Mouse (Mus musculus) urinary bladder, postnatal 36 days (tissue): ENCODE results near the gene Sag.

Source experiments
- DNase-seq, 2 experiments: peaks; one replicate each; pipeline ENCODE4 v3.0.0; 2022; ENCODE audit warnings: low spot score in 2 of 2, mixed read lengths in 1 of 2

The Sag gene

DNA sequence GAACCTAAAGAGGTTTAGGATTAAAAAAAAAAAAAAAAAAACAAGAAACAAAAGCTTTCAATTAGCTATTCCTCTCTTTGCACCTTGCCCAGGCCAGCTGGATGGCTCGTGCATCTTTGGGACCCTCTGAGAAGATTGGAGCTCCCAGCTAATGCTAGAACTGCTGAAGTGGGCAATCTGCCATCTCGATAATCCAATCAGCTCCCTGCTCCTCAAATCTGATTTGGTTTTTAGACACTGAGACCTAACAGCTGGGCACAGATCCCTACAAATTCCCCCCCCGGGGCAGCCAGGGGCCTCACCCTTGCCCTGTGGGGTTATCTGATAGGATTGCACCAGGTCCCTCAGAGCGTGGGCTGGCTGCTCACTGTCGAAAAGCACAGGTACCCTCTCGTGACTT lies at the start of gene Sag:
Gene Sag (plus strand): TSS at position 105 of the 400 bp plus-strand sequence.
- no peak for DNase-seq

DNA sequence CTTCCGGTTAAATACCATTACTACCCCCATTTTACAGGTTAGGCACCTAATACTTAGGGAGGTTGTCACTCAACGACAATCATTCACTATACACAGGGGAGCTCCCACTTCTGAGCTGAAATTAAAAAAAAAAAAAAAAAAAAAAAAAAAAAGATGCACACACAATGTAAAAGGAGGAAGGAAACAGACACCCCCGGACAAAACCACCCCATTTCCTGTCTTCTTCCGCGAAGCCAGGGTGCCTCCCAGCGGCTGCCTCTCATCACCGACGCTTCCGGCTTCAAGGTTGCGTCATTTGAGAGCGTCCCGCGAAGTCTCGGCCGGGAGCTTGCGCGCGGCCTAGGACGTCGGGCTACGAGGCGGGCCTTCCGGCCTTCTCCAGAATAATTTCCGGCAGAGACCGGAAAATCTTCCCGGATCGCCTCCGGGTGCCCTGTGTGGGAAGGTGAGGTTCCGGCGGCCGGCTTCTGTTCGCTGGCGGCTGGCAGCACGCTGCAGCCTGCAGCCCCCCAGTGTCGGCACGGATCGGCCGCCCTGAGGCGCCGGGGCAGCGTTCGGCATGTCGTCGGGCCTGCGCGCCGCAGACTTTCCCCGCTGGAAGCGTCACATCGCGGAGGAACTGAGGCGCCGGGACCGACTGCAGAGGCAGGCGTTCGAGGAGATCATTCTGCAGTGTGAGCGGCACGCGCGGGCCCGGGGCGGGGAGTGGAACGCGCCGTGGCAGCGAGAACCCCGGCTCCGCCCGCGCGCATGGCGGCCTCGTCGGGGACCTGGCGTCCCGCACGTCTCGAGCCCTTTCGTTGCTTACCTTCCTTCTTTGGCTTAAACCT lies 47.6 kb upstream of the Sag start, which contains the start of gene Atg16l1:
Gene Atg16l1 (plus strand): TSS at position 230 of the 830 bp plus-strand sequence.
- DNase-seq = peak; percentile 89 to 95

- no peak for DNase-seq
Measured at GRCm38 (mm10) chr1:87763821-87764220, 39.7 kb upstream of the Sag start.

- DNase-seq = no peak
Measured at GRCm38 (mm10) chr1:87765741-87766140, 37.7 kb upstream of the Sag start.

GRCm38 (mm10) chr1:87766233-87766632 lies 37.2 kb upstream of the Sag start:
- DNase-seq = no peak

DNA sequence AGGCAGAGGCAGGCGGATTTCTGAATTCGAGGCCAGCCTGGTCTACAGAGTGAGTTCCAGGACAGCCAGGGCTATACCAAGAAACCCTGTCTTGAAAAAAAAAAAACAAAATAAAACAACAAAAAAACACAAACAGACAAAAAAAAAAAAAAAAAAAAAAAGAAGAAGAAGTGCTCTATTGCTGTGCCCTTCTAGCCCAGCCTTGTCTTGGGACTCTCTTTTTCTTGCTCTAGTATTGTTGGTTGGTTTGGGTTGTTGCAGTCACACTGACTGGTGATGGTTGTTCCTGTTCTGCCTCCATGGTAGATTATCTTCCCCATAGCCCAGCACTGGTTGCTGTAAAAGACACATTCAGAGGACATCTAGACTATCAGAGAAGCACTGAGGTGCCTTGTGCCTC lies 34.2 kb upstream of the Sag start:
- DNase-seq = no peak

DNA sequence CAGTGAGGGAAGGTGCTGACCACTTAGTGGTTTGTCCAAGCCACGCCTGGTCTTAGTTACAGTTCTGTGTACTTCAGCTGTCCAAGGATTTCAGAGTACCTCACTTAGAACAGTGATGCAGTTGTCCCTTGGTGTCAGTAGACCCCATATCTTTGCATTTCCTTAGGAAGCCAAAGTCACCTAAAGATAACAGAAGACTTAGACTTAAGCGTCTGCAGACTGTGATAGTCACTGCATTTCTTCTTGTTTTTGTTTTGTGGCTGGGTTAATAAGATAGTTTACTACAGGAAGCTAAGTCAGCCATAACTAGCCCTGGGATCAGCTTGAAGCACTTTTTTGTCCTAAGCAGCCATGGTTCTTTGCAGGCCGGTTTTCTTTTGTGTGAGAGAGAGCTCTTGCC lies 33.0 kb upstream of the Sag start:
- DNase-seq = no peak

DNA sequence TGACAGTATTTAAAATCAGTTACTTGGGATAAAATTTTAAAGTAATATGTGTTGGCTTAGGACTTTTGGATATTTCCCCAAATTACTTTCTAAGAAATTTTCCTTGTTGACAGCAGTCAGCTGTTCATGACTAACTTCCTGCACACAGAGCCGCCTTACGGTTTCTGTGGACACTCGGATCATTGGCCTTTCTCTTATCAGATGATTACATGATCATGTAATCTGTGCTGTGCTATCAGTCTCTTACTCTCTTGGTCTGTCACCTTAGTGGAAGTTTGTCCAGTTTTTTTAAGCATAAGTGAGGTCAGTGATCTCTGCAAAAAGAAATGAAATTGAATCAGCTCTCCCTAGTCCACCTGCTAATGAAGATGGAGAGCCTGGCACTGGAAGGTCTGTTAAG lies 31.8 kb upstream of the Sag start:
- DNase-seq = no peak

DNA sequence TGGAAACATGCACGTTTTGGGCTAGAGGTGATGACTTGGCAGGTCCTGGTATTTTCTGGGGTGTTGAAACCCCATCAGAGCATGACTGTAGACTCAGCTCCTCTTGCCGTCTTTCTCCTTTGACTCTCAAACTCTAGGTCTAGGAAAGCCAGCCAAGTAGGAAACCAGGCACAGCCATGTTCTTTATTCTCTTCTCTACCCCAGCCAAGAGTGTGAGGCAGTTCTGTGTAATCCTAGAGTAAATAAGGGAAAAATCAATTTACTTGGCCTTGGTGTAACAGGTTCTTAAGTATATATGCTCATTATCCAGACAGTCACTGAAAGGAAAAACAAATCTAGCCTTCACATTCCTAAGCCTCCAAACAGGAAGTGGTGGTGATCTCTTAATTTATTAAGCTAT lies 30.1 kb upstream of the Sag start:
- DNase-seq = no peak

DNA sequence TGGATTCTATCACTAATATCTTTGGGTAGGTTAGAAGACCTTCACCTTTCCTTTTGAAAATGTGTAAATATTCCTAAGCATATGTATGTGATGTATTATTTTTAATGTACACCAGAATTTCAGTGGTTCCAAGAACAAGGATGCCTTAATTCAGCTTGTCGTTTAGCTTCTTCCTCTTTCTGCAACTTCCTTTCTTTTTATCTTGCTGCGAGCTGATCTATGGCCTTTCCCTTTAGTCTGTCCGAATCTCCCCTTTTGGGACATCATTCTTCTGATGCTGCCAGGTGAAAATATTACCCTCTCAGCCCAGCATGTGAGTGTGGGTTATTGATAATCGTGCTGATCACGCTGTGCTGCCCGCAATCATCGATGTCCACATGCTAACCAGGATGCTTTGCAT lies 28.6 kb upstream of the Sag start:
- no peak for DNase-seq

DNA sequence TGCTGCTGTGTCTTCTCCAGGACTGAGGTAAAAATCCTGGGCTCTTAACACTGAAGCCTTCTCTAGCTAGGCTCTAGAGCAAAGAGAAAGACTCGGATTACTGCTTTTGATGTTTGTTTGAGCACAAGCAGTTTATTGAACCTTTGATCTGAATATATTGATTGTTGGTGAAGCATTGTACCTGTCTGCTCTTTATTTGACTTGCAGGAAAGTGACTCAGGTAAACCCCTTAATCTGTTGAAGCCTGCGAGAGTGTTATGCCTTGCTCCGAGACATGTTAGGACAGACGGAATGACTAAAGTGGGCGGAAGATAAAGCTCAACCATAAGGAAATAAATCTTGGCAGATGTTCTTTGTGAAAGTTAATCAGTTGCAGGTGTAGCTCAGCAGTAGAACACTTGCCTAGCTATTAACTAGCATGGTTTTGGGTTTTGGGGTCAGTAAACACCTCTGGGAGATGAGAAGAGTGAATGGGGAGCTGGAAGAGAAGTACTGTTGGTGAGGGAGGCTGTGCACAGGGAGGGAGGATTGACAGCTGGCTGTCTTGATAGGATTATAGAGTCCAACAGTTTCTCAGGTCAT lies 24.2 kb upstream of the Sag start:
- DNase-seq = no peak

DNA sequence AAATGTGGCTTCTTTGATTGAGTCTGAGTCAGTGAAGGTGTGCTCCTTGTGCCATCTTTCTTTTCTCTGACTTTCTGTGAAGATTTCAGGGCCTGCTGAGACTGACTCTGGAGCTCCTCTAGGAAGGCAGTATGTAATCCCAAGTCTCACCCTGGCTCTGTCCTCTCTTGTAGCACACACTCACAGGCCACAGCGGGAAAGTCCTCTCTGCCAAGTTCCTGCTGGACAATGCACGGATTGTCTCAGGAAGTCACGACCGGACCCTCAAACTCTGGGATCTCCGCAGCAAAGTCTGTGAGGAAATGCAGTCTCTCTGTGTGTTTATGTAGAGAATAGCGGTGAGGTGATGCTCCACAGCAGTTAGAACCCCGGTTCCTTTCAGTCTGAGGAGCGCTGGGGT lies 17.8 kb upstream of the Sag start:
- DNase-seq = no peak

- DNase-seq = no peak
Measured at GRCm38 (mm10) chr1:87786251-87786650, 17.2 kb upstream of the Sag start.

DNA sequence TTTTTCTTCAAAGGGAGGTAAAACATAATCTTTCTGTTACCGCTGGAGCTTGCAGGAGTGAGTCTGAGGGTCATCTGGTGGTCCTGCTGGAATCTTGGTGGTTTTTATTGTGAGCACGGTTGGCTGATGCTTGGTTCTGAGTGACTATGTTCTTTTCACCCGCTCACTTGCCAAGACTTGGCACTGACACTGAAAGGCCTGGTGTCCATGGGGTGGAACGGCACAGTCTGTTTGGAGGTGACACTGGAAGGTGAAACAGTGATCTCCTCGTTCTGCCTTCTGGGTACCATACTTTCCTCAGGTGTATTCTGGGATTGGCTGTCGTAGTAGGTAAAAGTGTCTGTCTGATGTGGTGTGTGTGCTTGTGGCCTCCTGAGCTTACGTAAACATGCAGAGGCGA lies 13.8 kb upstream of the Sag start:
- DNase-seq = no peak

DNA sequence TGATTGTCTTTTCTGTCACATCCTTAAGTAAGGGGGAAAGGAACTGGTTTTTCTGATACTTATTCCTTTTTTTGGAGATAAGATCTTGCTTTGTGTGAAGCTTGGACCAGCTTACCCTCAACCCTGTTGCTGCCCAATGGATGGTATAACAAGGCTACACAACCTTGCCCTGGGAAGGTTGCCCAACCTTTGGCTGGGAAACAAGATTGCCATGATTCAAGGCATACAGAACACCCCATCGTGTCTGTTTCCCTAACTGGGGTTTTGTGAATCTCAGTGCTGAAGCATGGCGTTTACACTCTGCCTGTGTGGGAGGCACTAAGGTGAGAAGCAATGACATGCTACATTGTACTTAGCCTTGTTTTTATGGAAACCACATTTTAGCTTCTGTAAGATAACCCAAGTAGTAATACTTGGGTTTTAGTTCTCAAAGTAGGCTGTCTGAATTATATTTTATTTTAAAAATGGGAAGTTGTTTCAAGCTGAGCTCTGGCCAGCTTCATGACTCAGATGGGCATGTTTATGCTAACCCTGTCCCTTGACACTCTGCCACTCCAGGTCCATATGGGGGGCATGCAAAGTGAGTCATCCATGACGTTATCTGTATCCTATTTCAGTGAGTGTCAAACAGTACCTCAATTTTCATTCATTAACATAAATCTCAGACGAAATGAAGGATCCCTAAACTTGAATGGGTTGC lies 10.9 kb upstream of the Sag start:
- DNase-seq = peak in 1 of 2 experiments; percentile 32

DNA sequence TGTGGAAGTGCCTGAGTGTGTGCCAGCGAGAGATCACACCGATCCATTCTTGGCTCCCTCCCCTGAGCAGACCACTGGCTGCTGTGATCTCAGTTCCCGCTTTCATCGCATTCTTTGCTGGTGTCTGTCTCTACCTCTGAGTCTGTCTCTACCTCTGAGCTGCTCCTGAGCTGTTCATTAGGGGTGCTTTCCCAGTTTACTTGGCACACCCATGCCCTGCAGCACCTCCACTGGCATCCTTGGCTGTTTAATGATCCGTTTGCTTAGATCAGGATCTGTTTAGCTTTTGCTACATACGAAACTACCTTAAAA lies 10.4 kb upstream of the Sag start:
- no peak for DNase-seq

DNA sequence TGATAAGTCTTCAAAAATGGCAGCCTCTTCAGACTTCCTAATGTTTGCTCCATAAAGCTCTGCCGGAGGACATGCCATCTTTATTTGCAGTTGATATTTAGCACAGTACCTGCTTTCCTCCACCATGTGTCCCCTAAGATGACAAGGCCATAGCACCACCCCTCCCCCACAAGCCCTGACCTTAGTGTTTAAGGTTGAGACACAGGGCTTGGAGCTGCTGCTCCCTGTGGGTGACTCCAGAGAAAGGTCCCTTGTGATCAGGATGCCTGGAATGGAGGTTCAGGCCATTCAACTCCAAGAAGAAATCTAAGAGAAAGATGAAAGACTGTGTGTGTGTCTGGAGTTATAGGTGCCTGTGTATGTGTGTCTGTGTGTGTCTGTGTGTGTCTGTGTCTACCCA lies 5.8 kb upstream of the Sag start:
- no peak for DNase-seq

DNA sequence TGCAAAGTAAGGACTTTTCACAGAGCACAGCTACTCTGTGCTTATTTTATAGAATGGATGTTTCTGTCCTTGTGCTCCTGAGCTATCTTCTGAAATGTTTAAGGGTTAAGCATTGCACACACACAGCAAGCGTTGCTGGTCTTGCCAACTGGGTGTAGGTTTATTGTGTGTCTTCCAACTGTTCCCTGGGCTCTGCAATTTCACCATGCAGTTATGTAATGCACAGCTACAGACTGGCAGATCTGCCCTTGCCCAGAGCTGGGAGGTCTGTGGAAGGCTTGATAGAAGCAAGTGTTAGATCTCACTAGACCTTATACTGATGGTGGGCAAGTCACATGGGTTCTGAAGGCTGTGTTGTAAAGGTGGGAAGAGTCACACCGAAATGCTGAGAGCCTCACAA lies 5.2 kb upstream of the Sag start:
- DNase-seq = peak in 1 of 2 experiments; percentile 30

DNA sequence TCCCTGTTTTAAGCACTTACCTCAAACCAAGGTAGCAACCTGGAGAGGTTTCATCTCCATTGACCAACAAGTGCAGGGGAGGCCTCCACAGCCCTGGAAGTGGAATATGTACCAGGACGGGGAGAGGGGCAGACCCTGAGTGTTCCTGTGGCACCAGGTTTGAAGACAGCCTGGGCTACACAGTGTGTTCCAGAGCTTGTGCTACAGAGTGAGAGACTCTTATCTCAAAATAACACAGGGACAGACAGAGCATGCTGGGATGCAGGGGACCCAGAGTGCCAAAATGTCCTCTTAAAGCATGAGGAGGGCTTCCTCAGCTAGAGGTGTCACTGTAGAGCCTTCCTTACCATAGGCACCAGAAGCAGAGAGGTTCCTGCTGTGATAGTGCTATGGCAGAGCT lies 4.3 kb downstream of the Sag start:
- no peak for DNase-seq

DNA sequence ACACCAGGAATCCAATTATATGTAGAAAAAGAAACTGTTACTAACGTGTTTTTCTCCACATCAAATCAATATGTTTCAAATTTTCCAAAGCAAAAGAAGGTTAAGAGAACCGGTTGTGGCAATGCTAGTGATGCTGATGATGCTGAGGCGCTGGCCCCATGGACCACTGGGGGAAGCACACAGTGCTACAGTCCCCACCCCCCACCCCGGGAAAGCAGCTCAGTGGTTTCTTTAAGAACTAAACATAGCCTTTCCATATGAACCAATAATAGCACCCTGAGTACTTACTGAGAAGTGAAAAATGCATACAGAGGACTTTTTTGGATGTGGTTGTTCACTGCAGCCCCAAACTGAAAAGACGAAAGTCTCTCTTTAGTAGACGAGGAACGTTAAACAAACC lies 7.9 kb downstream of the Sag start:
- no peak for DNase-seq

DNA sequence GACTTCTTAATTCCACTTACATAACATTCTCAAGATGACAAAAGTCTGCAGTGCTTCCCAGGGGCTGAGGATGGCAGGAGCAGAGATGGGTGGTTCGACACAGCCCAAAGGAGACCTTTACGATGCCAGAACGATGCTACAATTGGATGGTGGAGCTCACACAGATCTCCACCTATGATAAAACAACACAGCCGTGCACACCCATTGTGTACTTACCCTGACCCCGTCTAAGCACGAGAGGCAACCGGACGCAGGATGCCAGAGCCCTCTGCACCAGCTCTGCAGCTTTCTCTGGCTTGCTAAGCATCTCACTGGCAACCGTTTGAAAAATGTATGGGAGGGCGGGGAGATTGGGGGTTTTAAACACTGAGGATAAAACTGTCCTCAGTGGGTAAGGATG lies 8.6 kb downstream of the Sag start:
- DNase-seq = no peak

DNA sequence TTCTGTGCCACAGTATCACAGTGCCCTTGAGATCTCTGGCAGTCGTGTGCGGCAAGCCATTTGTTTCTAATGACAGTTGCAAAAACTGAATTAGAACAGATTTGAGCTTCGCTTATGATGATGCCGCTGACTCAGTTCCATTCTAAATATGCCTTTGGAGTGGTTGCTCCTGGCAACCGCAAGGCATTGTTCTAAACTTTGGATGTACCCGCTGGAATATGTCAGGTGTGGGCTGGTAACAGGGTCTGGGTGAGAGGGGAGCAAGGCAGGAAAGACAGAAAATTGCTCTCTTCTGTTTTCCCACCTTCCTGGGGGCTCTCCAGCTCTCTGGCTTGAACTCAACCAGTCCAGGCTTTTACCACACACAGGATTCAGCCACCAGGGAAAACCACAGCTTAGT lies 9.7 kb downstream of the Sag start:
- no peak for DNase-seq

DNA sequence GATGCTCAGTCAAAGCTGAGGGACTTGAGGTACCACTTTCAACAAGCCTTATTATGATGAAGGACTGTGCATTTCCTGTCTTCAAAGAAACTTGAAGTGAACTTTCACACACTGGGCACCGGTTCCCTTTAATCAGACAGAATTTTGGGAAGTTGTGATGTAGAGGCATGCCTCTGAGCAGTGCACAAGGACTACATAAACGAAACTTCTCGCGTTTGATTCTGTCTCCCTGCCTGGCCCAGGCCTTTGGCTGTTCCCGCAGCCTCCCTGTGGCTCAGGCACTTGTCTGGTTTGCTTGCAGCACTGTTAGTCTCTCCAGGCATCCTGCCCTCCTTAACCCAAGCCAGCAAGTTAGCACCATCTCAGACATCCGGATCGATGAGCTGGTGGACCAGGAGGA lies 10.2 kb downstream of the Sag start:
- no peak for DNase-seq
